Mouse (Mus musculus) midbrain, embryonic 12.5 days (tissue): ENCODE measurements around the gene Gsdmc4. TPM values are rescaled to one million over a fixed set of nuclear protein-coding genes. Genes with fewer than 3 reads are reported as not detected.
"Not testable (repeated sequence)": the region's sequence is repeated elsewhere in the genome, so short reads cannot be mapped to it uniquely, and the experiment has no call there.

Source experiments
- ATAC-seq: fragments of 200-750 bp; cut with Nextera tagmentation; 2 replicates; pipeline ENCODE4 v1.8.0; 2017; ENCODE audit warnings: low read depth, moderate TSS enrichment, moderate library complexity; ENCODE audit not compliant: low FRiP score
- H3K27ac ChIP-seq: fragments of 300-500 bp; sonication (generic); replicated peaks from 2 replicates; pipeline ENCODE4 v1.5.1; 2016; ENCODE audit warnings: mild to moderate bottlenecking
- H3K27me3 ChIP-seq: fragments of 300-500 bp; sonication (generic); 2 replicates; pipeline ENCODE4 v1.6.1; 2016; ENCODE audit warnings: mild to moderate bottlenecking
- H3K36me3 ChIP-seq: fragments of 300-500 bp; sonication (generic); 2 replicates; pipeline ENCODE4 v1.6.1; 2016
- H3K4me1 ChIP-seq: fragments of 300-500 bp; sonication (generic); 2 replicates; pipeline ENCODE4 v1.6.1; 2016
- H3K4me2 ChIP-seq: fragments of 300-500 bp; sonication (generic); replicated peaks from 2 replicates; pipeline ENCODE4 v1.6.1; 2016; ENCODE audit warnings: mild to moderate bottlenecking, moderate library complexity
- H3K4me3 ChIP-seq: fragments of 300-500 bp; sonication (generic); 2 replicates; pipeline ENCODE4 v1.5.1; 2016; ENCODE audit warnings: mild to moderate bottlenecking
- H3K9ac ChIP-seq: fragments of 300-500 bp; sonication (generic); replicated peaks from 2 replicates; pipeline ENCODE4 v1.6.1; 2016; ENCODE audit warnings: mild to moderate bottlenecking, moderate library complexity
- H3K9me3 ChIP-seq: fragments of 300-500 bp; sonication (generic); 2 replicates; pipeline ENCODE4 v1.6.1; 2016; ENCODE audit warnings: mild to moderate bottlenecking
- WGBS: fragments of 180-500 bp; shearing (Covaris S2); methylation state at CpG from one replicate; pipeline ENCODE4 v1.1.7; 2016; 5-methylcytosine and 5-hydroxymethylcytosine counted together
- polyA plus RNA-seq: library from polyadenylated mRNA; unstranded; fragments of >200 nt; fragmentation: Nextera tagmentation; extraction: Ambion mirVana; gene quantifications from 2 replicates; pipeline ENCODE4 v1.2.1, GENCODE M21; 2016

Gsdmc4 gene
- polyA plus RNA-seq, result not detected in 2 replicates

DNA sequence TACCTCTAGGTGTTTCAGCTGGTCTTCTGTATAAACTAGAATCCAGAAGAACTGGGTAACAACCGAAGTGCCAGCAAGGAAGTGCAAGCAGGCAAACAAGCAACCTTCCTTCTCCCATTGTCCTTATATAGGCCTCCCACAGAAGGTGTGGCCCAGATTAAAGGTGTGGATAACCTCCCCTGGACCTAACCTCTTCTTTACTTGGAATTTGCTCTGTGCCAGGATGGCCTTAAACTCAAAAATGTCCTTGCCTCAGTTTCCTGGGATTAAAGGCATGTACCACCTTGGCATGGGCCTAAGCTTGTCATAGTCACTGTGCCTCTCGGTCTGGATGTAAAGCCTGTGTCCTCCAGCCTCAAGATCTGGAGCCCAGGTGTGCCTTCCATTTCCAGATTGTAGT lies at the start of gene Gsdmc4:
TSS of gene Gsdmc4 (minus strand) at position 101 of the 400 bp plus-strand sequence.
- H3K27me3 ChIP-seq, H3K9me3 ChIP-seq, H3K4me2 ChIP-seq, ATAC-seq, H3K4me1 ChIP-seq, H3K4me3 ChIP-seq, H3K36me3 ChIP-seq, H3K27ac ChIP-seq, H3K9ac ChIP-seq: not testable (repeated sequence)
- WGBS, result 91% methylated on average over 2 of the region's 2 CpGs

DNA sequence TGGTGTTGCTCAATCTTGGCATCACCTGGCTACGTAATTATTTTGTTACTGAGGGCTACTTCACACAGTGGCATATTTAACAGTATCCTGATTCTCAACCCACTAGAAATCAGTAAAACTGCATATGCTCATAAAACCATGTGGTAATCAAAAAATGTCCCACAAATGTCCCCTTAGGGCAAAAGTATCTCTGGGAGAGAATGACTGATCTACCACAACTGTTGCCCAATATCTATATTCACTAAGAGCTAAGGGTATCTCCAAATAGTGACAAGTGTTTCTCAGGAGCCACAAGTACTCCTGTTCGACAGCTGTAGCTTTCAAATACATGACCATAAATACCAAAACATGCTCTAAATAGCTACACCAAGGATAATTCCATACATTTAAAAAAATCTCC lies 48.4 kb upstream of the Gsdmc4 start:
- H3K4me2 ChIP-seq, result no peak overlapping the region
- no peak overlapping the region for H3K27ac ChIP-seq
- H3K9ac ChIP-seq, result no peak overlapping the region
- H3K27me3 ChIP-seq, result no peaks in the 10 kb centered on the region
- H3K9me3 ChIP-seq, result no peaks in the 10 kb centered on the region
- no peaks in the 10 kb centered on the region for H3K4me1 ChIP-seq
- WGBS, result 94% methylated on average over 2 of the region's 2 CpGs
- no peaks in the 10 kb centered on the region for H3K36me3 ChIP-seq
- ATAC-seq, result no peak
- no peak overlapping the region for H3K4me3 ChIP-seq

DNA sequence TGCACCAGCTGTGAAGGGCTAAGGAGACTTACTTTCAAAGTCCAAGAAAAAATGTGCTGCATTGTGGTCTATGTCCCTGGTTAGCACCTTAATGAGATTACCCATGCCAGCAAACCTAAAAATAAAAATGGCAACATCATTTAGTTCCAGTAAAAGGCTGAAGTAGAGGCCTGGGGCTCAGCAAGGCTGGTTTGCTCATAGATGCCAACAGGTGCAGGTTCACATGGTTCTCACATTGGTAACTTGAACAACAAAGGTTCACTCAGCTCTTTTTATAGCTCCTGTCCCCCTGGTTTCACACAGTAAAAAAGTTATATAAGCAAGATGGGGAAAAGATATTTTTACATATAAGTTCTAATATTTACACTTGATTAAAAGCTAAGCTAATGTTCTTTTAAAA lies 45.5 kb upstream of the Gsdmc4 start:
- H3K9me3 ChIP-seq, result no peaks in the 10 kb centered on the region
- H3K4me3 ChIP-seq, result no peak overlapping the region
- no peaks in the 10 kb centered on the region for H3K4me1 ChIP-seq
- no peaks in the 10 kb centered on the region for H3K36me3 ChIP-seq
- no peak overlapping the region for H3K4me2 ChIP-seq
- no peak for ATAC-seq
- H3K9ac ChIP-seq, result no peak overlapping the region
- H3K27me3 ChIP-seq, result no peaks in the 10 kb centered on the region
- H3K27ac ChIP-seq, result no peak overlapping the region

DNA sequence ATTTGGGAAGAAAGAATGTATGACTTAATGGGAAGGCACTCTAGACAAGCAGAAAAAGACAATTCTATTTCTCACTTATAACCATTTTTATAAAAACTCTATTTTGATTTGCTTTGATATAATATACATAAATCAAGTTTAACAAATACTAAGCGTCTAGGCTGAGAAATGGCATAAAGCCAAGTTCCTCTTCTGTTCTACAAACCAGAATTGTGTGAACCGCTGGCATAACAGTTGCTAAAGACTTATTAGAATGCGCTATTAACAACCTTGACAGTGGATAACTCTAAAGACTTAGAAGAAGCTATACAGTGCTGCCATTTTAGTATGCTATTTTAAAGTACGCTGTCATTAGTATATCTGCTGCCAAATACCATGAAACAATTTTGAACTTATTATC lies 41.2 kb upstream of the Gsdmc4 start:
- H3K4me2 ChIP-seq, result no peak overlapping the region
- H3K9me3 ChIP-seq, result no peaks in the 10 kb centered on the region
- H3K36me3 ChIP-seq, result no peaks in the 10 kb centered on the region
- WGBS, result 89% methylated on average over 4 of the region's 4 CpGs
- no peaks in the 10 kb centered on the region for H3K27me3 ChIP-seq
- H3K4me3 ChIP-seq, result no peak overlapping the region
- ATAC-seq, result no peak
- H3K27ac ChIP-seq, result no peak overlapping the region
- no peaks in the 10 kb centered on the region for H3K4me1 ChIP-seq
- no peak overlapping the region for H3K9ac ChIP-seq

- no peak for ATAC-seq
Observed at GRCm38 (mm10) chr15:63941221-63941620, 29.1 kb upstream of the Gsdmc4 start.

DNA sequence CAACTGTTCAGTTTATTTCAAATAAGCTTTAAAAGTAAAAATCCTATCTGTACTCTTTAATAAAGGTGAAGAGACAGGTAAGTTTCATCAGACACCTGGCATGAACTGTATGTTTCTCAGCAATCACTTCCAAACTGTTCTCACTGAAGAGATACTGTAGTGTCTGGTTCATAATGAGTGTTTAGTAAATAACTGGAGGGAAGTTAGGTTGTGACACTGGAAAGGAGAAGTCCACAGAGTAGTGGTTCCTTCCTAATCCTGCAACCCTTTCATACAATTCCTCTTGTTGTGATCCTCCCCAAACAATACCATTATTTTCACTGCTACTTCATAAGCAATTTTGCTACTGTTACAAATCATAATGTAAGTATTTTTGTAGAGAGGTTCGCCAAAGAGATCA lies 20.6 kb upstream of the Gsdmc4 start:
- no peak overlapping the region for H3K27ac ChIP-seq
- no peaks in the 10 kb centered on the region for H3K4me1 ChIP-seq
- no peak overlapping the region for H3K4me2 ChIP-seq
- H3K36me3 ChIP-seq, result peaks cover 44% of the 10 kb centered on the region
- H3K27me3 ChIP-seq, result no peaks in the 10 kb centered on the region
- 90% methylated on average over 1 of the region's 1 CpGs for WGBS
- H3K4me3 ChIP-seq, result no peak overlapping the region
- no peak overlapping the region for H3K9ac ChIP-seq
- ATAC-seq, result no peak
- H3K9me3 ChIP-seq, result no peaks in the 10 kb centered on the region

More at GRCm38 (mm10) chr15:63941221-63941620, 29.1 kb upstream of the Gsdmc4 start:
- Histone ChIP-seq H3K27me3 (no peaks in the 10 kb centered on the region), H3K4me1 (no peaks in the 10 kb centered on the region), H3K9me3 (no peaks in the 10 kb centered on the region), H3K9ac (no peak overlapping the region), H3K4me2 (no peak overlapping the region), H3K4me3 (no peak overlapping the region), H3K27ac (no peak overlapping the region), H3K36me3 (peaks cover 28% of the 10 kb centered on the region)
- WGBS, result 95% methylated on average over 1 of the region's 1 CpGs

DNA sequence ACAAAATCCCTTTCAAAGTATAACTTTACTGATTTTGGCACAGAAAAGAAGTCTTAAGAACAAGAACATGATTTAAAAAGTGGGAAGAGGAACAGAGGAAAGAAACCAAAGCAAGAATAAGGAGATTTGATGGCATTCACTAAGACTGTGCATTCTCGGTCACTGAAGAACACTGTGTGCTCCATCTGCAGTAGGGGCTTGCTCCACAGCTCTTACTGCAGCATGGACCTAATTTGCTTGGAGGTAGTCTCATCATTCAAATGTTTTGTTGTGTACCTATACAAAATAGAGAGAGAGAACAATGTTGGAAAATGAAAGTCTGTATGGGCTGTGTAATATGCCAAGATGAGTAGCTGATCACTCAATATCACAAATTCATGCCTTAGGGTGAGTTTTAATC lies 19.3 kb upstream of the Gsdmc4 start:
- 94% methylated on average over 1 of the region's 1 CpGs for WGBS
- H3K36me3 ChIP-seq, result peaks cover 37% of the 10 kb centered on the region

DNA sequence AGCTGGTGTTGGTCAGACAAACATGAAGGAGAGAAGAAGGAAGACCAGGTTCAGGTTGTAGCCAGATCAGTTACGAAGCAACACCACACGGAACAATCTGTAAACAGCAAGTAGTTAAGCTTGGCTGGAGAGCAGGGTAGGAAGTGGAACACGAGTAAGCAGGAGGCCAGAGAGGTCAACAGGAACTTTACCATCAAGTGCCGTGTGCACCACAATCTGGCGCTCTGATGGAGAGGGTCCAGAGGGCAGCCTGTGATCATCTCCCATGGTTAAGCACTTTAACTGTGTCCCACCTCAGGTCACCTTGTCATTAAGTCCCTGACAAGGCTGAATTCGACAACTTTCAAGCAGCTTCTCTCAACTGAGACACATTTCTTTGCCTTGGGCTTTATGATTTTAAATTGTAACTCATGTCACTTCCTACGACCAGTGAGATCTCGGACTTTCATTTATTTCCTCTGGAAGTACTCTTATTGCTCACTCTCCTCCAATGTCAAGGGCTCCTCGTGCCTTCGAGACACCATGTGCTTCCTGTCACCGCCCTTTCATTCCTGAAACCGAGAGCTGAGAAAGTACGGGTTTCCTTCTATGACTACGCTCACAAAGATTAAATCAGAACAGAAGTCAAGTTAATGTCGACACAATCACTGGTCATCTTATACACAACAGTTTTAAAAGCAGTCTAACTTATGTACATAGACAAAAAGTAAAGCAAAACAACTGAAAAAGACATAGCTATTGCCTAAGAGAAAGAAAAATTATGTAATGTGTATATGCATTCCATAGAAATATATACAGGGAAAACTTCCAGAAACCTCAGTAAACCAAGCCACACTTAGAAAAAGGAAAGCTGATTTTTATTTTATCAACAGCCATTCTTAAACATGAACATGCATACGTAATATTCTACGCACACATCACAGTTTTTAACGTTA lies 18.3 kb upstream of the Gsdmc4 start:
- no peaks in the 10 kb centered on the region for H3K4me1 ChIP-seq
- H3K9me3 ChIP-seq, result no peaks in the 10 kb centered on the region
- no peak overlapping the region for H3K4me3 ChIP-seq
- 94% methylated on average over 18 of the region's 18 CpGs for WGBS
- H3K27ac ChIP-seq, result no peak overlapping the region
- no peak for ATAC-seq
- H3K9ac ChIP-seq, result no peak overlapping the region
- H3K4me2 ChIP-seq, result no peak overlapping the region
- peaks cover 33% of the 10 kb centered on the region for H3K36me3 ChIP-seq
- no peaks in the 10 kb centered on the region for H3K27me3 ChIP-seq

More for the DNA sequence above, 19.3 kb upstream of the Gsdmc4 start:
- Histone ChIP-seq H3K9ac (no peak overlapping the region), H3K27ac (no peak overlapping the region), H3K4me3 (no peak overlapping the region), H3K4me1 (no peaks in the 10 kb centered on the region), H3K9me3 (no peaks in the 10 kb centered on the region), H3K27me3 (no peaks in the 10 kb centered on the region), H3K4me2 (no peak overlapping the region)
- no peak for ATAC-seq

DNA sequence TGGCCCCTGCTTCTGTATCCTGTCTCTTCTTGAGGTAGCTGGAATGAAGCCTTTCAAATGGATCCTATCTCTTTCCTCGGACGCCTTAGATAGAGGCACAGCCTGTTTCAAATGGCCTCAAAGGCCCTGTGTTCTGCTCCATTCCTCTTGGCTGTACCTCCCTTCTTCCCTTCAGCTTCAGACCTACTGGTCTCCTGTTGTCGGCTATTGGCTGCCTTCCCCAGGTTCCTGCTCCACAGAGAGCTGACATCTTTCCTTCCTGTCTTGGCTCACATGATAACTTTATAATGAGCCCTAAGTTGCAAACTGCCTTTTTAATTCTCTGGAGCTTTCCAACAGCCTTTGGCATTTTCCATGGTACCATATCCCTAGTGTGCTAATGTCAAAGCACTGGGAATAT lies 14.1 kb upstream of the Gsdmc4 start:
- H3K27me3 ChIP-seq, result no peaks in the 10 kb centered on the region
- no peak overlapping the region for H3K4me3 ChIP-seq
- no peak for ATAC-seq
- H3K27ac ChIP-seq, result no peak overlapping the region
- H3K9me3 ChIP-seq, result no peaks in the 10 kb centered on the region
- no peak overlapping the region for H3K9ac ChIP-seq
- no peaks in the 10 kb centered on the region for H3K4me1 ChIP-seq
- no peak overlapping the region for H3K4me2 ChIP-seq
- H3K36me3 ChIP-seq, result peaks cover 20% of the 10 kb centered on the region
- WGBS, result 93% methylated on average over 3 of the region's 3 CpGs

DNA sequence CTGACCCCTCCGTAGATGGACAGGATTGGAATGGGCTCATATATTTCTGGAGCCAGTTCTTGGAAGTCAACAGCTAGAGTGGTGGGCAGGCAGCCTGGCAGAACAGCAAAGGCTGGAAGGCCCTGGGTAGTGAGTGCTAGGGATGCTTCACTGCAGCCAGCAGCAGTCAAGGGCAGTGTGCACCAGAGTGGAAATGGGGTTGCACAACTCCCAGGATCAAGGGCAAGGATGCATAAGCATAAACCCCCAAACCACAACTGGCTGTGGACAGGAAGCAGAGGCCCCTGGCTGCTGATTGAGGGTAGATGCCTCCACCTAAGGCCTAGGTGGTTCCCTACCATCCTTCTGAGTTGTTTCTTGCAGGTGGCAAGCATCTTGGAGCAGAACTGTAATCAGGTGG lies 12.4 kb upstream of the Gsdmc4 start:
- Histone ChIP-seq H3K4me1 (no peaks in the 10 kb centered on the region), H3K27ac (no peak overlapping the region), H3K4me2 (no peak overlapping the region), H3K4me3 (no peak overlapping the region), H3K9me3 (no peaks in the 10 kb centered on the region), H3K36me3 (peaks cover 9% of the 10 kb centered on the region), H3K27me3 (no peaks in the 10 kb centered on the region), H3K9ac (no peak overlapping the region)
- WGBS, result 100% methylated on average over 1 of the region's 1 CpGs
- no peak for ATAC-seq

- 87% methylated on average over 2 of the region's 5 CpGs for WGBS
Observed at GRCm38 (mm10) chr15:63921618-63922017, 9.5 kb upstream of the Gsdmc4 start.

GRCm38 (mm10) chr15:63919728-63920127 lies 7.6 kb upstream of the Gsdmc4 start:
- H3K9me3 ChIP-seq, H3K9ac ChIP-seq, H3K4me1 ChIP-seq, H3K27me3 ChIP-seq, ATAC-seq, H3K4me3 ChIP-seq, H3K4me2 ChIP-seq, H3K36me3 ChIP-seq, H3K27ac ChIP-seq: not testable (repeated sequence)
- 80% methylated on average over 2 of the region's 2 CpGs for WGBS

More at GRCm38 (mm10) chr15:63921618-63922017, 9.5 kb upstream of the Gsdmc4 start:
- not testable (repeated sequence) for H3K36me3 ChIP-seq, H3K4me3 ChIP-seq, H3K27ac ChIP-seq, H3K9ac ChIP-seq, H3K4me1 ChIP-seq, H3K27me3 ChIP-seq, H3K9me3 ChIP-seq, H3K4me2 ChIP-seq, ATAC-seq
